Mouse (Mus musculus) forebrain, embryonic 15.5 days (tissue): ENCODE data around the gene Cdkal1. TPM values are rescaled to one million over a fixed set of nuclear protein-coding genes. Genes with fewer than 3 reads are reported as not detected.

Experiments
- ATAC-seq: fragments of 200-750 bp; cut with Nextera tagmentation; replicated peaks from 2 replicates; pipeline ENCODE4 v1.8.0; 2017; ENCODE audit warnings: mild to moderate bottlenecking, moderate TSS enrichment, moderate library complexity
- H3K27ac ChIP-seq: fragments of 300-500 bp; sonication (generic); replicated peaks from 2 replicates; pipeline ENCODE4 v1.5.1; 2015; ENCODE audit warnings: mild to moderate bottlenecking, inconsistent platforms
- H3K27me3 ChIP-seq: fragments of 300-500 bp; sonication (generic); 2 replicates; pipeline ENCODE4 v1.6.1; 2015; ENCODE audit warnings: inconsistent platforms
- H3K36me3 ChIP-seq: fragments of 300-500 bp; sonication (generic); 2 replicates; pipeline ENCODE4 v1.6.1; 2015; ENCODE audit warnings: mild to moderate bottlenecking, inconsistent platforms
- H3K4me1 ChIP-seq: fragments of 300-500 bp; sonication (generic); 2 replicates; pipeline ENCODE4 v1.6.1; 2015; ENCODE audit warnings: inconsistent platforms
- H3K4me2 ChIP-seq: fragments of 300-500 bp; sonication (generic); replicated peaks from 2 replicates; pipeline ENCODE4 v1.6.1; 2015; ENCODE audit warnings: mild to moderate bottlenecking, inconsistent platforms
- H3K4me3 ChIP-seq: fragments of 300-500 bp; sonication (generic); 2 replicates; pipeline ENCODE4 v1.5.1; 2015; ENCODE audit warnings: mild to moderate bottlenecking, inconsistent platforms
- H3K9ac ChIP-seq: fragments of 300-500 bp; sonication (generic); replicated peaks from 2 replicates; pipeline ENCODE4 v1.6.1; 2015; ENCODE audit warnings: mild to moderate bottlenecking, inconsistent platforms
- H3K9me3 ChIP-seq: fragments of 300-500 bp; sonication (generic); 2 replicates; pipeline ENCODE4 v1.6.1; 2016; ENCODE audit warnings: inconsistent platforms
- WGBS: fragments of 180-500 bp; shearing (Covaris S2); methylation state at CpG from one replicate; pipeline ENCODE4 v1.1.7; 2015; ENCODE audit warnings: mixed read lengths; 5-methylcytosine and 5-hydroxymethylcytosine counted together
- polyA plus RNA-seq: library from polyadenylated mRNA; unstranded; fragments of >200 nt; fragmentation: Nextera tagmentation; extraction: Ambion mirVana; gene quantifications from 2 replicates; pipeline ENCODE4 v1.2.1, GENCODE M21; 2015

The Cdkal1 gene
- polyA plus RNA-seq, 1 experiment from 2014 or later, result 28.0 TPM

DNA sequence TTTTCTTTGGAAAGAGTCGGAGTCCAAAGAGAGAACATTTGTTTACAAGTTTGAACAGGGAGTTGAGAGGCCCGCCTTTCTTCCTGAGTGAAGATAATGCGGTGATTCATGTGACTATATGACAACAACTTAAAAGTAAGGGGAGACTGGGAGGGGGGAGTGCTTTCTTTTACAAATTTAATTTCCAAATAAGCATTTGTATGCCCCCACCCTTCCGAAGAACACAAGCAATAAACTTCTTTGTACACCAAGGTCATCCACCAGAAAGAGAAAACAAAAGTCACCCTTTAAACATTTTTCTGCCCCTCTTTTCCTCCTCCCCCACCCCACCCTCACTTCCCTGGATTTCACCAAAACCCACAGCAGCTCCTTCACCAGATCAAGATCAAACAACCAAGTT, 577.3 kb downstream of the Cdkal1 start:
- Histone ChIP-seq H3K9me3 (no peaks in the 10 kb centered on the region), H3K9ac (no peak overlapping the region), H3K4me1 (peaks cover 20% of the 10 kb centered on the region), H3K27ac (no peak overlapping the region), H3K36me3 (no peaks in the 10 kb centered on the region), H3K4me3 (no peak overlapping the region), H3K4me2 (no peak overlapping the region), H3K27me3 (no peaks in the 10 kb centered on the region)
- WGBS, result 44% methylated on average over 4 of the region's 4 CpGs
- ATAC-seq, result no peak

GRCm38 (mm10) chr13:29274296-29274695, 581.2 kb downstream of the Cdkal1 start:
- ATAC-seq, result peak; percentile 87
- WGBS, result 29% methylated on average over 11 of the region's 11 CpGs
- Histone ChIP-seq H3K4me3 (no peak overlapping the region), H3K9me3 (no peaks in the 10 kb centered on the region), H3K4me2 (no peak overlapping the region), H3K27me3 (no peaks in the 10 kb centered on the region), H3K4me1 (peaks cover 22% of the 10 kb centered on the region), H3K36me3 (no peaks in the 10 kb centered on the region), H3K9ac (no peak overlapping the region), H3K27ac (peak overlapping the region; percentile 95)

DNA sequence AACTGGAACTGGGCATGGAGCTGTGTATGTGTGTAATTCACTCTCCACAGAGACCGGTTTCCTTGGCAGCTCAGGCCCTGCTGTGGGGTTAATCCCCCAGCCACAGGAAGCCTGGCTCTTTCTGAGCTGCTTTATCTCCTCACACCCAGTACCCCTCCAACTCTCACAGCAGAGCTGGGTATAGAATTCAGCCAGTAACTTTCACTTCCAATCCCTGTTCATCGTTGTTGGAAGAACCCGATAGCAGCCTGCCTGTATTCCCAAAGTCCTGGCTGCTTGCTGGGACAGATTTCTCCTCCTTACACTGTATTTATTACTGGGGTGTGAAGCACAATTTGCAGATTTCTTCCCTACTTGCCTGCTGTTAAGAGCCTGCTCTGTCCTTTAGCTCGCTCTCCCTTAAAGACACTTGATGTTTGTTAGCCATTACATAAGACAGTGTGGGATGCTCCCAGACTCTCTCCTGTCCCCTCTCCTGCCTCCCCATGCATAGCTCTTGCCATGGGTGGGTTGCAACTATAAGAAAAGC, 581.7 kb downstream of the Cdkal1 start:
- no peaks in the 10 kb centered on the region for H3K36me3 ChIP-seq
- peak; percentile 90 for ATAC-seq
- peak overlapping the region; percentile 95 for H3K27ac ChIP-seq
- no peak overlapping the region for H3K4me3 ChIP-seq
- no peak overlapping the region for H3K9ac ChIP-seq
- WGBS, result 12% methylated on average over 4 of the region's 4 CpGs
- no peaks in the 10 kb centered on the region for H3K27me3 ChIP-seq
- no peaks in the 10 kb centered on the region for H3K9me3 ChIP-seq
- peaks cover 22% of the 10 kb centered on the region for H3K4me1 ChIP-seq
- H3K4me2 ChIP-seq, result 0 out of 2 replicates have a peak overlapping the region, but pooled peaks have one; percentile 15

- H3K4me3 ChIP-seq, result no peak overlapping the region
- no peak for ATAC-seq
- H3K36me3 ChIP-seq, result no peaks in the 10 kb centered on the region
- H3K27me3 ChIP-seq, result no peaks in the 10 kb centered on the region
- H3K9me3 ChIP-seq, result no peaks in the 10 kb centered on the region
- no peak overlapping the region for H3K9ac ChIP-seq
- no peak overlapping the region for H3K4me2 ChIP-seq
- H3K27ac ChIP-seq, result no peak overlapping the region
- peaks cover 22% of the 10 kb centered on the region for H3K4me1 ChIP-seq
Measured at GRCm38 (mm10) chr13:29271451-29271850, 584.0 kb downstream of the Cdkal1 start.

GRCm38 (mm10) chr13:29264015-29264711, 591.3 kb downstream of the Cdkal1 start:
- H3K9me3 ChIP-seq, result no peaks in the 10 kb centered on the region
- H3K36me3 ChIP-seq, result no peaks in the 10 kb centered on the region
- peak; percentile 69 for ATAC-seq
- peaks cover 7% of the 10 kb centered on the region for H3K4me1 ChIP-seq
- H3K9ac ChIP-seq, result no peak overlapping the region
- H3K27me3 ChIP-seq, result no peaks in the 10 kb centered on the region
- H3K4me2 ChIP-seq, result no peak overlapping the region
- 51% methylated on average over 11 of the region's 11 CpGs for WGBS
- H3K27ac ChIP-seq, result peak overlapping the region; percentile 64
- no peak overlapping the region for H3K4me3 ChIP-seq

- 86% methylated on average over 4 of the region's 4 CpGs for WGBS
- Histone ChIP-seq H3K9me3 (no peaks in the 10 kb centered on the region), H3K4me2 (no peak overlapping the region), H3K36me3 (no peaks in the 10 kb centered on the region), H3K4me1 (peaks cover 7% of the 10 kb centered on the region), H3K4me3 (no peak overlapping the region), H3K27ac (no peak overlapping the region), H3K9ac (no peak overlapping the region), H3K27me3 (no peaks in the 10 kb centered on the region)
- ATAC-seq, result 0 out of 2 replicates have a peak, but pooled peaks have one; percentile 26
Measured at GRCm38 (mm10) chr13:29262164-29262563, 593.3 kb downstream of the Cdkal1 start.

- H3K4me3 ChIP-seq, result no peak overlapping the region
- no peaks in the 10 kb centered on the region for H3K36me3 ChIP-seq
- no peaks in the 10 kb centered on the region for H3K27me3 ChIP-seq
- no peaks in the 10 kb centered on the region for H3K4me1 ChIP-seq
- H3K27ac ChIP-seq, result no peak overlapping the region
- WGBS, result 85% methylated on average over 4 of the region's 4 CpGs
- ATAC-seq, result no peak
- no peaks in the 10 kb centered on the region for H3K9me3 ChIP-seq
- H3K4me2 ChIP-seq, result no peak overlapping the region
- H3K9ac ChIP-seq, result no peak overlapping the region
Measured at GRCm38 (mm10) chr13:29248535-29248934, 606.9 kb downstream of the Cdkal1 start.

GRCm38 (mm10) chr13:29247800-29248199, 607.7 kb downstream of the Cdkal1 start:
- Histone ChIP-seq H3K27ac (no peak overlapping the region), H3K9ac (no peak overlapping the region), H3K4me1 (no peaks in the 10 kb centered on the region), H3K27me3 (no peaks in the 10 kb centered on the region), H3K4me3 (no peak overlapping the region), H3K36me3 (no peaks in the 10 kb centered on the region), H3K4me2 (no peak overlapping the region), H3K9me3 (no peaks in the 10 kb centered on the region)
- 78% methylated on average over 3 of the region's 3 CpGs for WGBS
- no peak for ATAC-seq

DNA sequence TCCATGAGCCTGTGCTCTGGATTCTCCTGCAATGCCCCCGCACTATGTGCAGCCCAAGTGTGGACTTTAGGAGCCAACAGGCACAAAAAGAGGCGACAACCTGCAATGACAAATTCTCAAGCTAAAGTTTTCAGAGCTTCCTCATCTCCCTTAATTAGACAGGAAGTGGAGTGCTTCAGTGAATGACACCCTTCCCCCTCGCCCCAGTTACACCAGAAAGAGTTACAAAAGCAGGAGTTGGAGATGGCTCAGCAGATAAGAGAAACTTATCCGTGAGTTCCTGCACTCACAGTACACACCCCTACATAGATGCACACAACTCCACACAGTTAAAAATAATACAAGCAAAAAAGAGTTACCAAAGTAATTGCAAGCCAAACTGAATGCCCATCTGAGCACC, 620.4 kb downstream of the Cdkal1 start:
- Histone ChIP-seq H3K27ac (no peak overlapping the region), H3K9me3 (peaks cover 3% of the 10 kb centered on the region; the same call in 1 of the 2 replicates), H3K4me3 (no peak overlapping the region), H3K4me1 (0 out of 2 replicates have a peak, but pooled peaks cover 3% of the 10 kb centered on the region), H3K9ac (no peak overlapping the region), H3K27me3 (no peaks in the 10 kb centered on the region), H3K4me2 (no peak overlapping the region), H3K36me3 (no peaks in the 10 kb centered on the region)
- 88% methylated on average over 4 of the region's 4 CpGs for WGBS
- no peak for ATAC-seq

DNA sequence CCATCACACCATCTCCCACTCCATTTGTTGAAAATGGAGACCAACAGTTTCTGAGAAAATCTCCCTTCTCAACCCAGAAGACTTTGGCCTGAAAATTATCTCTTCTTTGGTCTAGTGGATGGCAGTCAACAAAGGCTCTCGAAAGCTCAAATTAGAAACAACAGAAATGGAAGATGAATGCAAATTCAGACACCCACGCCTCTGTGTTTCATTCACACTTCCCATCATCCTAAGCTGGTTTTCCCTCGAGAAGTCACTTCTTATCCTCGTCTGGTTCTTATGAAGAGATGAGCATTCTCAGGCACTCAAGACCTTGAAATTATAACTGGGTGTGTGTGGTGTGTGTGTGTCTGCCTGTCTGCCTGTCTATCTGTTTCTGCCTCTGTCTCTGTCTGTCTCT, 621.0 kb downstream of the Cdkal1 start:
- Histone ChIP-seq H3K27me3 (no peaks in the 10 kb centered on the region), H3K9ac (no peak overlapping the region), H3K4me3 (no peak overlapping the region), H3K4me2 (no peak overlapping the region), H3K9me3 (peaks cover 3% of the 10 kb centered on the region; the same call in 1 of the 2 replicates), H3K27ac (no peak overlapping the region), H3K36me3 (no peaks in the 10 kb centered on the region), H3K4me1 (0 out of 2 replicates have a peak, but pooled peaks cover 3% of the 10 kb centered on the region)
- 85% methylated on average over 4 of the region's 4 CpGs for WGBS
- no peak for ATAC-seq

- 0 out of 2 replicates have a peak, but pooled peaks cover 3% of the 10 kb centered on the region for H3K4me1 ChIP-seq
- no peak for ATAC-seq
- peaks cover 3% of the 10 kb centered on the region; the same call in 1 of the 2 replicates for H3K9me3 ChIP-seq
- WGBS, result 50% methylated on average over 11 of the region's 11 CpGs
- no peak overlapping the region for H3K27ac ChIP-seq
- H3K27me3 ChIP-seq, result no peaks in the 10 kb centered on the region
- H3K4me2 ChIP-seq, result no peak overlapping the region
- no peak overlapping the region for H3K9ac ChIP-seq
- no peak overlapping the region for H3K4me3 ChIP-seq
- no peaks in the 10 kb centered on the region for H3K36me3 ChIP-seq
Measured at GRCm38 (mm10) chr13:29233970-29234369, 621.5 kb downstream of the Cdkal1 start.

DNA sequence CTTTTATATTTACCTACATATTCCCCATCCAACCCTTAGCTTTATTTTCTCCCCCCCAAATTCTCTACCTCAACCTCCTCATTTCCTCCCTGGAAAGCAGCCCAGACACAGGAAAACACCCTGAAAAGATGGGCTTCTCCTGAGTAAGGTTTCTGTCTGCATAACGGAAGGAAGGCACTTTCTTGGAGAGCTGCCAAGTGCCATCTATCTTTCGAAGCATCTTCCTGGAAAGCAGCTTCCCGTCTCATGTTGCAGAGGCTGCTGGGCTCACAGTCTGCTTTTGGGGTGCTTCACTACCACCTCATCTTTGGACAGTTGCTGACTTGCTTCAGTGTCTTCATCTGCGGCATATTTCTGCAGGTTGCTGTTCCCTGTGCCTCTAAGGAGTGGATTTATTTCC, 622.8 kb downstream of the Cdkal1 start:
- Histone ChIP-seq H3K4me2 (no peak overlapping the region), H3K27me3 (no peaks in the 10 kb centered on the region), H3K36me3 (no peaks in the 10 kb centered on the region), H3K9me3 (peaks cover 3% of the 10 kb centered on the region; the same call in 1 of the 2 replicates), H3K4me3 (no peak overlapping the region), H3K9ac (no peak overlapping the region), H3K27ac (peak overlapping the region; percentile 56), H3K4me1 (0 out of 2 replicates have a peak, but pooled peaks cover 3% of the 10 kb centered on the region)
- 35% methylated on average over 4 of the region's 4 CpGs for WGBS
- no peak for ATAC-seq
